In the genomic region with DNA sequence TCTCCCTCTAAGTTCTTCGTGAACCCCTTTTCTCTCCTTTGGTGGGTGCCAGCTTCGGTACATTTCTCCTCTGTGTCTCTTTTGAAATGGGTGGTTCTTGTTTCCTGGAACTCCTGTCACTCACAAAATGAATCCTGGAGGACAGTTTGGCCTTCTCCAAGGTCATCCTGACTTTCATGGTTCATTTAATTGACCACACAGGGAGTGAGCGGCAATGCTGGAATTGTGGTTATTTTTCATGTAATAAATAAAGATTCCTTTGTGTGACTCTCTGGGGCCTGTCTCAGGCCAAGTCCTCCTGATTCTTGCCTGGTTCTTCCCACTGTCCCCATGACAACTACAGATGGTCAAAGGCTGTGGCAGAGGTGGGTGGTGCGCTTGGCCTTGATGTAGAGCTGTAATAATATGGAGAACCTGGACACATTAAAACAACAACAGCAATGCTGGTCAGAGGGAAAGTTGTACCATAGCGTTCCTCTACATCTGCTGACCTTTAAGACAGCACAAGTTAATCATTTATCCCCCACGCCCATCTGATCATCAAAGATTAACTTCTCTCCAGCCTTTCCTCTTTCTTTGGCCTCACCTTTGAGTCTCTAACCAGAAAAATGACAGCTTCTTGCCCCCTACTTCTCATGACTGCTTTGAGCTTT, we compare ENCODE assay signal across 29 mouse cellular contexts. TPM values are rescaled to one million over a fixed set of nuclear protein-coding genes. Genes with fewer than 3 reads are reported as not detected.
DNase-seq lines count a peak whose midpoint lies in the region; ATAC-seq and TF ChIP-seq lines count a peak whose summit lies in the region.
"Had no signal": no experiment of that assay in that cellular context is flagged by ENCODE, and none has a peak within 500 bp of the region (broad histone marks: within the 10 kb centered on the region; RNA-seq: fewer than 3 reads in every experiment).

No protein-coding gene starts in this region.

- ATAC-seq in liver, embryonic 12.5 days: no peak
- ATAC-seq in heart, embryonic 11.5 days (replicated peaks; ENCODE audit: insufficient number of reproducible peaks, low FRiP score, low TSS enrichment): no peak
- ATAC-seq: forebrain, embryonic 15.5 days; midbrain, embryonic 16.5 days had no signal

- H3K27me3 ChIP-seq in liver, adult 2 months (ENCODE audit: control insufficient read depth, insufficient read depth, low read length): no peaks in the 10 kb centered on the region
- peaks cover 9% of the 10 kb centered on the region for H3K27me3 ChIP-seq in liver, embryonic 12.5 days (replicated peaks)
- H3K27me3 ChIP-seq in heart, embryonic 11.5 days (ENCODE audit: control insufficient read depth, insufficient read depth, low read length): no peaks in the 10 kb centered on the region
- H3K27me3 ChIP-seq: forebrain, embryonic 15.5 days; lung, embryonic 15.5 days had no signal

- peak; percentile 79 for DNase-seq in liver, adult 2 months (ENCODE audit: extremely low read depth, low read depth, low spot score)
- peak; percentile 78 to 86 for DNase-seq in kidney, adult 8-10 months
- DNase-seq in kidney, postnatal 10 days: peak; percentile 54
- DNase-seq in yolk sac, embryonic 10.5 days (ENCODE audit: low spot score): peak; percentile 60
- no peak for DNase-seq in lung, postnatal 36 days
- no peak for DNase-seq in right cerebral cortex, adult 2 months (ENCODE audit: low spot score in 2 of 2)
- DNase-seq: adrenal gland, postnatal 10 days; cerebellum, adult 8-10 months; gastrocnemius, postnatal 10 days; heart, postnatal 10 days; liver, embryonic 13.5 days; right cerebral cortex, adult 18-20 months; thymus, adult 18-20 months; thymus, postnatal 4 days had no signal

- H3K4me3 ChIP-seq in liver, adult 2 months (ENCODE audit: insufficient read depth, low read depth, low read length): no peak overlapping the region
- no peak overlapping the region for H3K4me3 ChIP-seq in liver, embryonic 12.5 days
- H3K4me3 ChIP-seq in heart, embryonic 11.5 days (ENCODE audit: low read depth, low read length): no peak overlapping the region
- H3K4me3 ChIP-seq: embryonic facial prominence, embryonic 10.5 days; forebrain, embryonic 15.5 days; heart, embryonic 12.5 days; layer of hippocampus, adult 2 months; liver, embryonic 13.5 days; lung, embryonic 15.5 days; myocyte had no signal

- no peak for TF ChIP-seq CTCF in liver, adult 2 months (IDR thresholded peaks at IDR 0.05; ENCODE audit: low read depth, low read length)

- no peak overlapping the region for H3K4me2 ChIP-seq in liver, embryonic 12.5 days
- no peak overlapping the region for H3K4me2 ChIP-seq in heart, embryonic 11.5 days
- H3K4me2 ChIP-seq: forebrain, embryonic 15.5 days; heart, embryonic 12.5 days; liver, embryonic 13.5 days; lung, embryonic 15.5 days had no signal

- H3K27ac ChIP-seq in liver, adult 2 months (replicated peaks; ENCODE audit: insufficient read depth, low read depth, low read length): no peak overlapping the region
- H3K27ac ChIP-seq in liver, embryonic 12.5 days: no peak overlapping the region
- H3K27ac ChIP-seq in heart, embryonic 11.5 days (ENCODE audit: low read depth, low read length): no peak overlapping the region
- H3K27ac ChIP-seq: embryonic facial prominence, embryonic 10.5 days; forebrain, embryonic 15.5 days; layer of hippocampus, adult 2 months; liver, embryonic 13.5 days; lung, embryonic 15.5 days; macrophage had no signal

- peaks cover 2% of the 10 kb centered on the region; the same call in 1 of the 2 replicates for H3K4me1 ChIP-seq in liver, adult 2 months (ENCODE audit: control insufficient read depth, insufficient read depth, low read length)
- H3K4me1 ChIP-seq in liver, embryonic 12.5 days: no peaks in the 10 kb centered on the region
- H3K4me1 ChIP-seq in heart, embryonic 11.5 days (ENCODE audit: control insufficient read depth, insufficient read depth, low read length): no peaks in the 10 kb centered on the region
- H3K4me1 ChIP-seq: heart, embryonic 12.5 days; liver, embryonic 13.5 days had no signal

- no peak for TF ChIP-seq POLR2A in liver, adult 2 months (IDR thresholded peaks at IDR 0.05; ENCODE audit: extremely low read depth, insufficient read depth, low read length)

- 69% methylated on average over 6 of the region's 6 CpGs for WGBS in liver, adult 2 months
- WGBS in liver, embryonic 12.5 days (ENCODE audit: insufficient replicate concordance): 71% methylated on average over 6 of the region's 6 CpGs
- 82% methylated on average over 6 of the region's 6 CpGs for WGBS in heart, embryonic 11.5 days (ENCODE audit: insufficient replicate concordance)

- no peak overlapping the region for H3K9ac ChIP-seq in liver, adult 2 months (ENCODE audit: low read depth, low read length)
- no peak overlapping the region for H3K9ac ChIP-seq in liver, embryonic 12.5 days
- no peak overlapping the region for H3K9ac ChIP-seq in heart, embryonic 11.5 days (ENCODE audit: low read depth, low read length)
- H3K9ac ChIP-seq: forebrain, embryonic 15.5 days; heart, embryonic 12.5 days; liver, embryonic 13.5 days; lung, embryonic 15.5 days had no signal

- H3K9me3 ChIP-seq in liver, embryonic 12.5 days (replicated peaks): no peaks in the 10 kb centered on the region
- no peaks in the 10 kb centered on the region for H3K9me3 ChIP-seq in heart, embryonic 11.5 days (replicated peaks; ENCODE audit: control insufficient read depth, low read length)
- H3K9me3 ChIP-seq: embryonic facial prominence, embryonic 10.5 days; forebrain, embryonic 15.5 days; heart, embryonic 12.5 days; liver, embryonic 13.5 days; lung, embryonic 15.5 days had no signal

- H3K79me2 ChIP-seq in liver, adult 2 months (ENCODE audit: control insufficient read depth, insufficient read depth, low read length): no peaks in the 10 kb centered on the region

- no peaks in the 10 kb centered on the region for H3K36me3 ChIP-seq in liver, adult 2 months (ENCODE audit: control insufficient read depth, insufficient read depth, low read length)
- no peaks in the 10 kb centered on the region for H3K36me3 ChIP-seq in liver, embryonic 12.5 days
- no peaks in the 10 kb centered on the region for H3K36me3 ChIP-seq in heart, embryonic 11.5 days (ENCODE audit: control insufficient read depth, insufficient read depth, low read length)
- H3K36me3 ChIP-seq: embryonic facial prominence, embryonic 10.5 days; forebrain, embryonic 15.5 days; heart, embryonic 12.5 days; liver, embryonic 13.5 days; lung, embryonic 15.5 days had no signal

RNA-seq across cellular contexts. Expression of a gene that starts 54.0 kb away (rescaled TPM):
- total RNA-seq in liver, adult 2 months (2014; rRNA removed): 1.6 and 3.7 TPM in 2 replicates
- polyA plus RNA-seq in liver, adult 2 months (2012; rRNA removed): 1.5 and 2.1 TPM in 2 replicates
- 13.1 and 13.2 TPM in 2 replicates for polyA plus RNA-seq in liver, embryonic 12.5 days (2016; fragmentation: Nextera tagmentation; extraction: Ambion mirVana)
- polyA plus RNA-seq in heart, embryonic 11.5 days (2014; fragmentation: Nextera tagmentation; extraction: Ambion mirVana): 0.42 and 0.46 TPM in 2 replicates
- polyA plus RNA-seq: myocyte had no signal

RNA-seq across cellular contexts. Expression of a gene that starts 54.1 kb away (rescaled TPM):
- 0.09 TPM in 1 of 2 replicates, not detected in the other for total RNA-seq in liver, adult 2 months (2014; rRNA removed)
- polyA plus RNA-seq in liver, adult 2 months (2012; rRNA removed): not detected in 2 replicates
- not detected in 2 replicates for polyA plus RNA-seq in liver, embryonic 12.5 days (2016; fragmentation: Nextera tagmentation; extraction: Ambion mirVana)
- polyA plus RNA-seq in heart, embryonic 11.5 days (2014; fragmentation: Nextera tagmentation; extraction: Ambion mirVana): 0.27 TPM in 1 of 2 replicates, not detected in the other
- total RNA-seq: adrenal gland, postnatal 10 days; common myeloid progenitor, adult 5-6 weeks; gastrocnemius, postnatal 10 days; granulocyte monocyte progenitor cell, adult 5-6 weeks; heart, postnatal 10 days; layer of hippocampus, adult 2 months; layer of hippocampus, postnatal 25 days; left cerebral cortex, postnatal 10 days had no signal
- polyA plus RNA-seq: heart, embryonic 12.5 days; limb, embryonic 11.5 days; macrophage; myocyte had no signal

Comparison
In these comparisons a context has a peak if more than half of its experiments do, and no peak if none do; other contexts are left out.
1. DNase-seq: peak in liver, adult 2 months (single experiment), kidney, adult 8-10 months (2 of 2), kidney, postnatal 10 days (single experiment) and yolk sac, embryonic 10.5 days (single experiment); none in lung, postnatal 36 days (single experiment) and right cerebral cortex, adult 2 months (0 of 2).